Mouse (Mus musculus): ENCODE data around the gene Btbd11. TPM values are rescaled to one million over a fixed set of nuclear protein-coding genes. Genes with fewer than 3 reads are reported as not detected.
A peak's percentile ranks its signal among the peaks of the same experiment; 100 is the strongest.

Gene Btbd11
- polyA plus RNA-seq, 1 experiment from 2014 or later = 8.4 TPM

GRCm38 (mm10) chr10:85544991-85545390 lies 158.4 kb downstream of the Btbd11 start:
- no peaks in the 10 kb centered on the region for H3K9me3 ChIP-seq
- no peak overlapping the region for H3K4me3 ChIP-seq
- H3K27me3 ChIP-seq (ENCODE audit: insufficient read depth, poor library complexity, severe bottlenecking) = no peaks in the 10 kb centered on the region
- no peaks in the 10 kb centered on the region for H3K36me3 ChIP-seq
- 56% methylated on average over 5 of the region's 5 CpGs for WGBS
- no peak for DNase-seq (ENCODE audit: low spot score)
- H3K27ac ChIP-seq = no peak overlapping the region
- peaks cover 16% of the 10 kb centered on the region for H3K4me1 ChIP-seq (replicated peaks)

GRCm38 (mm10) chr10:85555193-85555592 lies 168.6 kb downstream of the Btbd11 start:
- Histone ChIP-seq H3K27ac (no peak overlapping the region), H3K27me3 (ENCODE audit: insufficient read depth, poor library complexity, severe bottlenecking) (no peaks in the 10 kb centered on the region), H3K4me3 (no peak overlapping the region), H3K36me3 (no peaks in the 10 kb centered on the region), H3K4me1 (replicated peaks) (no peaks in the 10 kb centered on the region), H3K9me3 (no peaks in the 10 kb centered on the region)
- no peak for DNase-seq (ENCODE audit: low spot score)
- WGBS = 62% methylated on average over 8 of the region's 8 CpGs

- 90% methylated on average over 14 of the region's 14 CpGs for WGBS
- Histone ChIP-seq H3K9me3 (no peaks in the 10 kb centered on the region), H3K27me3 (ENCODE audit: insufficient read depth, poor library complexity, severe bottlenecking) (no peaks in the 10 kb centered on the region), H3K36me3 (no peaks in the 10 kb centered on the region), H3K27ac (no peak overlapping the region), H3K4me1 (replicated peaks) (peaks cover 12% of the 10 kb centered on the region), H3K4me3 (no peak overlapping the region)
- DNase-seq (ENCODE audit: low spot score) = no peak
These were observed 174.8 kb downstream of the Btbd11 start for GRCm38 (mm10) chr10:85561418-85561817.

GRCm38 (mm10) chr10:85571456-85571855 lies 184.8 kb downstream of the Btbd11 start:
- Histone ChIP-seq H3K9me3 (no peaks in the 10 kb centered on the region), H3K27me3 (ENCODE audit: insufficient read depth, poor library complexity, severe bottlenecking) (no peaks in the 10 kb centered on the region), H3K36me3 (no peaks in the 10 kb centered on the region), H3K4me3 (no peak overlapping the region), H3K27ac (no peak overlapping the region), H3K4me1 (replicated peaks) (no peaks in the 10 kb centered on the region)
- DNase-seq (ENCODE audit: low spot score) = no peak
- WGBS = 91% methylated on average over 5 of the region's 5 CpGs

GRCm38 (mm10) chr10:85572571-85572970 lies 186.0 kb downstream of the Btbd11 start:
- no peaks in the 10 kb centered on the region for H3K36me3 ChIP-seq
- no peaks in the 10 kb centered on the region for H3K4me1 ChIP-seq (replicated peaks)
- H3K27me3 ChIP-seq (ENCODE audit: insufficient read depth, poor library complexity, severe bottlenecking) = no peaks in the 10 kb centered on the region
- H3K4me3 ChIP-seq = no peak overlapping the region
- no peak for DNase-seq (ENCODE audit: low spot score)
- WGBS = 92% methylated on average over 7 of the region's 7 CpGs
- no peak overlapping the region for H3K27ac ChIP-seq
- H3K9me3 ChIP-seq = no peaks in the 10 kb centered on the region

GRCm38 (mm10) chr10:85577891-85578420 lies 191.3 kb downstream of the Btbd11 start:
- DNase-seq (ENCODE audit: low spot score) = no peak
- Histone ChIP-seq H3K4me1 (replicated peaks) (0 out of 2 replicates have a peak, but pooled peaks cover 2% of the 10 kb centered on the region), H3K4me3 (no peak overlapping the region), H3K27ac (no peak overlapping the region), H3K9me3 (no peaks in the 10 kb centered on the region), H3K36me3 (no peaks in the 10 kb centered on the region), H3K27me3 (ENCODE audit: insufficient read depth, poor library complexity, severe bottlenecking) (no peaks in the 10 kb centered on the region)
- 87% methylated on average over 6 of the region's 6 CpGs for WGBS

- DNase-seq (ENCODE audit: low spot score) = no peak
- H3K4me1 ChIP-seq (replicated peaks) = 0 out of 2 replicates have a peak, but pooled peaks cover 2% of the 10 kb centered on the region
- no peak overlapping the region for H3K4me3 ChIP-seq
- no peaks in the 10 kb centered on the region for H3K9me3 ChIP-seq
- no peak overlapping the region for H3K27ac ChIP-seq
- H3K27me3 ChIP-seq (ENCODE audit: insufficient read depth, poor library complexity, severe bottlenecking) = no peaks in the 10 kb centered on the region
- H3K36me3 ChIP-seq = no peaks in the 10 kb centered on the region
- WGBS = 78% methylated on average over 13 of the region's 13 CpGs
These were observed 192.2 kb downstream of the Btbd11 start for GRCm38 (mm10) chr10:85578571-85579465.

- Histone ChIP-seq H3K4me1 (replicated peaks) (peaks cover 4% of the 10 kb centered on the region; the same call in 1 of the 2 replicates), H3K27ac (no peak overlapping the region), H3K9me3 (no peaks in the 10 kb centered on the region), H3K36me3 (no peaks in the 10 kb centered on the region), H3K27me3 (ENCODE audit: insufficient read depth, poor library complexity, severe bottlenecking) (no peaks in the 10 kb centered on the region), H3K4me3 (no peak overlapping the region)
- 87% methylated on average over 3 of the region's 3 CpGs for WGBS
- DNase-seq (ENCODE audit: low spot score) = no peak
These were observed 201.1 kb downstream of the Btbd11 start for GRCm38 (mm10) chr10:85587758-85588157.

GRCm38 (mm10) chr10:85590043-85590442 lies 203.4 kb downstream of the Btbd11 start:
- H3K4me1 ChIP-seq (replicated peaks) = peaks cover 4% of the 10 kb centered on the region; the same call in 1 of the 2 replicates
- H3K9me3 ChIP-seq = no peaks in the 10 kb centered on the region
- DNase-seq (ENCODE audit: low spot score) = no peak
- no peaks in the 10 kb centered on the region for H3K27me3 ChIP-seq (ENCODE audit: insufficient read depth, poor library complexity, severe bottlenecking)
- 88% methylated on average over 2 of the region's 2 CpGs for WGBS
- no peak overlapping the region for H3K4me3 ChIP-seq
- no peak overlapping the region for H3K27ac ChIP-seq
- H3K36me3 ChIP-seq = no peaks in the 10 kb centered on the region

- DNase-seq (ENCODE audit: low spot score) = no peak
- WGBS = 90% methylated on average over 2 of the region's 2 CpGs
- Histone ChIP-seq H3K9me3 (no peaks in the 10 kb centered on the region), H3K36me3 (no peaks in the 10 kb centered on the region), H3K27me3 (ENCODE audit: insufficient read depth, poor library complexity, severe bottlenecking) (no peaks in the 10 kb centered on the region), H3K4me1 (replicated peaks) (peaks cover 4% of the 10 kb centered on the region; the same call in 1 of the 2 replicates), H3K27ac (no peak overlapping the region), H3K4me3 (no peak overlapping the region)
These were observed 204.7 kb downstream of the Btbd11 start for GRCm38 (mm10) chr10:85591296-85591695.

- Histone ChIP-seq H3K27me3 (ENCODE audit: insufficient read depth, poor library complexity, severe bottlenecking) (no peaks in the 10 kb centered on the region), H3K4me3 (no peak overlapping the region), H3K4me1 (replicated peaks) (peaks cover 4% of the 10 kb centered on the region; the same call in 1 of the 2 replicates), H3K9me3 (no peaks in the 10 kb centered on the region), H3K27ac (no peak overlapping the region), H3K36me3 (no peaks in the 10 kb centered on the region)
- 45% methylated on average over 6 of the region's 6 CpGs for WGBS
- no peak for DNase-seq (ENCODE audit: low spot score)
These were observed 205.4 kb downstream of the Btbd11 start for GRCm38 (mm10) chr10:85591986-85592385.

- Histone ChIP-seq H3K9me3 (no peaks in the 10 kb centered on the region), H3K27ac (no peak overlapping the region), H3K27me3 (ENCODE audit: insufficient read depth, poor library complexity, severe bottlenecking) (peaks cover 17% of the 10 kb centered on the region), H3K36me3 (no peaks in the 10 kb centered on the region), H3K4me3 (no peak overlapping the region), H3K4me1 (replicated peaks) (peaks cover 14% of the 10 kb centered on the region; the same call in 1 of the 2 replicates)
- no peak for DNase-seq (ENCODE audit: low spot score)
- 88% methylated on average over 5 of the region's 5 CpGs for WGBS
These were observed 209.7 kb downstream of the Btbd11 start for GRCm38 (mm10) chr10:85596301-85596700.

- peaks cover 17% of the 10 kb centered on the region for H3K27me3 ChIP-seq (ENCODE audit: insufficient read depth, poor library complexity, severe bottlenecking)
- H3K4me1 ChIP-seq (replicated peaks) = peaks cover 10% of the 10 kb centered on the region; the same call in 1 of the 2 replicates
- H3K27ac ChIP-seq = peak overlapping the region; percentile 88
- no peaks in the 10 kb centered on the region for H3K36me3 ChIP-seq
- DNase-seq (ENCODE audit: low spot score) = no peak
- peak overlapping the region; percentile 62 for H3K4me3 ChIP-seq
- H3K9me3 ChIP-seq = no peaks in the 10 kb centered on the region
- 45% methylated on average over 9 of the region's 9 CpGs for WGBS
These were observed 211.5 kb downstream of the Btbd11 start for GRCm38 (mm10) chr10:85598093-85598599.
